Mouse (Mus musculus): Measurements from ENCODE around the gene Rbpms2. TPM values are rescaled to one million over a fixed set of nuclear protein-coding genes. Genes with fewer than 3 reads are reported as not detected.

Gene Rbpms2
- total RNA-seq, 1 experiment, result 44.7 TPM

DNA sequence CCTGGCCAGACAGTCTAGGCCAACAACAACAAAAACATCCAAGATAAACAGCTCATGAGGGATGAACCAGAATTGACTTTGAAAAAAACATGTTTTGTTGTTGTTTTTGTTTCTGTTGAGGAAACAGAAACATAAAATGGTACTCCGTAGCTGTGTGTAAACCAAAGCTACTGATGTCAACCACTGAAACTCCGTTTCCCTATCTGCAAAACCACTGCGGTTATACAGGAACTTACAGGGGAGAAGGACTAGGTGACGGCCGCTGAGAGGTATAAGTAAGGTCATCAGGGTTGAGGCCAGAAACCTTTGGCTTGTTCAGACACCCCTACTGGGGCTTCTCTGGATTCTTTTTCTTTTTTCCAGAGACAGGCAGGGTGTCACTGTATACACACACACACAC, 6.6 kb upstream of the Rbpms2 start:
- no peaks in the 10 kb centered on the region for H3K36me3 ChIP-seq (ENCODE audit: control insufficient read depth, insufficient read depth, low read length, poor library complexity, severe bottlenecking)
- peaks cover 10 to 27% of the 10 kb centered on the region in 2 experiments for H3K4me1 ChIP-seq (ENCODE audit: control insufficient read depth in 2 of 2, insufficient read depth in 2 of 2, low read length in 2 of 2, poor library complexity in 1 of 2)
- DNase-seq (ENCODE audit: low read depth, low spot score), result no peak
- H3K9me3 ChIP-seq (ENCODE audit: control insufficient read depth, insufficient read depth, low read depth, low read length), result no peaks in the 10 kb centered on the region
- H3K9ac ChIP-seq (ENCODE audit: insufficient read depth, low read depth, low read length, poor library complexity, severe bottlenecking), result no peak overlapping the region
- H3K4me3 ChIP-seq (ENCODE audit: insufficient read depth in 1 of 2, low read depth in 1 of 2, low read length in 2 of 2, poor library complexity in 1 of 2, severe bottlenecking in 1 of 2), result no peak overlapping the region
- in situ Hi-C loops (cut with MboI; ENCODE audit: low sequenced_read_pairs in 2 of 2, unreplicated experiment in 2 of 2), result no loop called here
- TF ChIP-seq CHD2 (IDR thresholded peaks at IDR 0.05; ENCODE audit: low read depth, low read length) (no peak), MAFK (IDR thresholded peaks at IDR 0.05; ENCODE audit: insufficient read depth, low read depth, low read length) (no peak), ZNF384 (IDR thresholded peaks at IDR 0.05; ENCODE audit: low read depth, low read length) (no peak), HCFC1 (IDR thresholded peaks at IDR 0.05; ENCODE audit: borderline replicate concordance, insufficient read depth, low read length) (no peak), ZC3H11A (IDR thresholded peaks at IDR 0.05; ENCODE audit: borderline replicate concordance, low read depth, low read length) (no peak)
- no peak overlapping the region for H3K27ac ChIP-seq (ENCODE audit: insufficient read depth, low read depth, low read length, poor library complexity, severe bottlenecking)

DNA sequence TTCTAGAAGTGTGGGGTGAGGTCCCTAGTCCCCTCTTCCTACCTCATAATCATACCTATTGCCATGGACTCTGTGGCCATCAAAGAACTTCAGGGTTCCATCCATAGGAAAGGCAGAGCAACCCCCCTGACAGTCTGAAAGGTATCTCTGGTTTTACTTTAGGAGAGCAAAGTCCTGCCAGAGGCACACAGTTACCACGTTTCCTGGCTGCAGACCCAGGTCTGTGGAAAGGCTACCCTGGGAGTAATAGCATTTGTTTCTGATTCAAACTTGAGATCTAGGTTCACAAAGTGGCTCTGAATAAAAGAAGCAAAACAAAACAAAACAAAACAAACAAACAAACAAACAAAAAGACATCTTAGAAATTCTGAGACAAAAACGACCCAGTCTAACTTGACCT, 5.2 kb upstream of the Rbpms2 start:
- in situ Hi-C loops (cut with MboI; ENCODE audit: low sequenced_read_pairs in 2 of 2, unreplicated experiment in 2 of 2), result no loop called here
- peaks cover 6 to 26% of the 10 kb centered on the region in 2 experiments; a peak in 2 of 4 replicates for H3K4me1 ChIP-seq (ENCODE audit: control insufficient read depth in 2 of 2, insufficient read depth in 2 of 2, low read length in 2 of 2, poor library complexity in 1 of 2)

DNA sequence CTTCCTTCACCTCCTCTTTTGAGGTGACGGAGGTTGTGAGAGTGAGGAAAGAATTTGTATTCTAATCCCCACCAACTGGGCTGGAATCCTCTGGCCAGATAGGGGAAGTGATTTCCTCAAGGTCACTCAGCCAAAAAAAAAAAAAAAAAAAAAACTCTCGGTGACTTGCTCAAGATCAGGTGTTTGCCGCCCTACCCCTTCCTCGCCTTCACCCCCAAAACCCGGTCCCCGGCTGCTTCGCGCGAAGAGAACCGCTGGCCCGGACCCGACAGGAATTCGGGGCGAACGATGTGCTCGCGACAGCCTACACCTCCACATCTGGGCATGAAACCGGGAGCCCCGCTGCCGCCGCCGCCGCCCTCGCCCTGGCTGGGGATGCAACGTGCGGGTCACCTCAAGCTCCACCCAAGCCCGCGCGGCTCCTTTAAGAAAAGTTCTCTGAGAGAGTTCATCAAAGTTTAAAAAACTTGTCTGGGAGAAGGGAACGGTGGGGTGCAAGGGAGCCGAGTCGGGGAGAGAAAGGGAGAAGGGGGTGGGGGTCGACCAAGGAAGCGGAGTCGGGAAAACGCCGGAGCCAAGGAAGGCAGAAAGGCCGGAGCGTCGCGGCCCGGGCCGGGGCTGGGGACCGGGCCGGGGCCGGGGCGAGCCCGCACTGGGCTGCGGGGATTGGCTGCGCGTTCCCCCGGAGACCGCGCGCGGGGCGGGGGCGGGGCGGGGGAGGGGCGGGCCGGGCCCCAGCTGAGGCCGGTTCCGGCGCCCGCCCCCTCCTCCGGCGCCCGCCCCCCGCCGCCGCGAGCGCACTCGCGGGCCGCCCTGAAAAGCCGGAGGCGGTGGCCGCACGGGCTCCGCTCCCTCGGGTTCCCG, 551 bp downstream of the Rbpms2 start:
- peak overlapping the region; percentile 93 to 99 for H3K4me3 ChIP-seq (ENCODE audit: insufficient read depth in 1 of 2, low read depth in 1 of 2, low read length in 2 of 2, poor library complexity in 1 of 2, severe bottlenecking in 1 of 2)
- TF ChIP-seq CHD2 (IDR thresholded peaks at IDR 0.05; ENCODE audit: low read depth, low read length), result no peak
- no peak for TF ChIP-seq ZC3H11A (IDR thresholded peaks at IDR 0.05; ENCODE audit: borderline replicate concordance, low read depth, low read length)
- TF ChIP-seq ZNF384 (IDR thresholded peaks at IDR 0.05; ENCODE audit: low read depth, low read length), result peak; percentile 97
- no peak for TF ChIP-seq MAFK (IDR thresholded peaks at IDR 0.05; ENCODE audit: insufficient read depth, low read depth, low read length)
- no peak for TF ChIP-seq HCFC1 (IDR thresholded peaks at IDR 0.05; ENCODE audit: borderline replicate concordance, insufficient read depth, low read length)
- H3K36me3 ChIP-seq (ENCODE audit: control insufficient read depth, insufficient read depth, low read length, poor library complexity, severe bottlenecking), result no peaks in the 10 kb centered on the region
- H3K9ac ChIP-seq (ENCODE audit: insufficient read depth, low read depth, low read length, poor library complexity, severe bottlenecking), result peak overlapping the region; percentile 97
- peaks cover 7 to 17% of the 10 kb centered on the region in 2 experiments; a peak in 3 of 4 replicates for H3K4me1 ChIP-seq (ENCODE audit: control insufficient read depth in 2 of 2, insufficient read depth in 2 of 2, low read length in 2 of 2, poor library complexity in 1 of 2)
- no peaks in the 10 kb centered on the region for H3K9me3 ChIP-seq (ENCODE audit: control insufficient read depth, insufficient read depth, low read depth, low read length)
- no peak for DNase-seq (ENCODE audit: low read depth, low spot score)
- in situ Hi-C loops (cut with MboI; ENCODE audit: low sequenced_read_pairs in 2 of 2, unreplicated experiment in 2 of 2), result no loop called here
- peak overlapping the region; percentile 97 for H3K27ac ChIP-seq (ENCODE audit: insufficient read depth, low read depth, low read length, poor library complexity, severe bottlenecking)

More for the DNA sequence above, 5.2 kb upstream of the Rbpms2 start:
- Histone ChIP-seq H3K9me3 (ENCODE audit: control insufficient read depth, insufficient read depth, low read depth, low read length) (no peaks in the 10 kb centered on the region), H3K9ac (ENCODE audit: insufficient read depth, low read depth, low read length, poor library complexity, severe bottlenecking) (no peak overlapping the region), H3K4me3 (ENCODE audit: insufficient read depth in 1 of 2, low read depth in 1 of 2, low read length in 2 of 2, poor library complexity in 1 of 2, severe bottlenecking in 1 of 2) (no peak overlapping the region), H3K27ac (ENCODE audit: insufficient read depth, low read depth, low read length, poor library complexity, severe bottlenecking) (no peak overlapping the region), H3K36me3 (ENCODE audit: control insufficient read depth, insufficient read depth, low read length, poor library complexity, severe bottlenecking) (no peaks in the 10 kb centered on the region)
- TF ChIP-seq ZC3H11A (IDR thresholded peaks at IDR 0.05; ENCODE audit: borderline replicate concordance, low read depth, low read length) (no peak), ZNF384 (IDR thresholded peaks at IDR 0.05; ENCODE audit: low read depth, low read length) (no peak), CHD2 (IDR thresholded peaks at IDR 0.05; ENCODE audit: low read depth, low read length) (no peak), MAFK (IDR thresholded peaks at IDR 0.05; ENCODE audit: insufficient read depth, low read depth, low read length) (no peak), HCFC1 (IDR thresholded peaks at IDR 0.05; ENCODE audit: borderline replicate concordance, insufficient read depth, low read length) (no peak)
- no peak for DNase-seq (ENCODE audit: low read depth, low spot score)

DNA sequence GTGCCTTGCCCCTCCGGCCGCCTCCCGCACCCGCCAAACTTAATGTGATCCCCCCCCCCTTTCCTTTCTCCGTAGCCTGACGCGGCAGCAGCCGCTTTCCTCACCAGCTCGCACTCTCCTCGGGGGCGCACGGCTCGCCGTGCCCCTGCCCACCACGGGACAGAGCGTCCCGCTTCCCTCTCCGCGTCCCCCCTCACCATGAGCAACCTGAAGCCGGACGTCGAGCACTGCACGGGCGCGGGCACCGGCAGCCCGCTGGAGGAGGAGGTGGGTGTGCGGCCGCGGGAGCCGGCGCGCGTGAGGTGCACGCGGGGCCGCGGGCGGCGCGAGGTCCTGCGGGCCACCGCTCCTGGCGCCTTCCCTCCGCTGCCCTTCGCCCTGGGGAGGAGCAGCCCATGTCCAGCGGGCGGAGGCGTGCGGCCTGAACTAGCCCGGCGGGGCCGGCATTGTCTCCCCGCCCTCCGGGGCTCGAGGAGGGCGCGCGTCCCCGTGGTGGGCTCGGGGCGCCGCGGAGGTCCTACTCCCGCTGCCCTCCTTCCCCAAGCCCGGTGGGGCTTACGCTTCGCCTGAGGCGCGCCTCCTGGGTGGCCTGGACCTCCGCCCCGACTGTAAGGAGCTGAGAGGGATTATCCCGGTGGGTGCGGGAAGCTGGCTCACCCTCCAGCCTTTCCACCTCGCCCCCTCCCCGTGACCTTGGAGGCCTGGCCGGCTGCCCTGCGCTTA, 1.3 kb downstream of the Rbpms2 start:
- Histone ChIP-seq H3K36me3 (ENCODE audit: control insufficient read depth, insufficient read depth, low read length, poor library complexity, severe bottlenecking) (no peaks in the 10 kb centered on the region), H3K4me1 (ENCODE audit: control insufficient read depth in 2 of 2, insufficient read depth in 2 of 2, low read length in 2 of 2, poor library complexity in 1 of 2) (peaks cover 10 to 14% of the 10 kb centered on the region in 2 experiments; a peak in 3 of 4 replicates), H3K4me3 (ENCODE audit: insufficient read depth in 1 of 2, low read depth in 1 of 2, low read length in 2 of 2, poor library complexity in 1 of 2, severe bottlenecking in 1 of 2) (peak overlapping the region; percentile 93 to 99), H3K9ac (ENCODE audit: insufficient read depth, low read depth, low read length, poor library complexity, severe bottlenecking) (peak overlapping the region; percentile 97), H3K27ac (ENCODE audit: insufficient read depth, low read depth, low read length, poor library complexity, severe bottlenecking) (peak overlapping the region; percentile 93), H3K9me3 (ENCODE audit: control insufficient read depth, insufficient read depth, low read depth, low read length) (no peaks in the 10 kb centered on the region)
- in situ Hi-C loops (cut with MboI; ENCODE audit: low sequenced_read_pairs in 2 of 2, unreplicated experiment in 2 of 2), result no loop called here
- DNase-seq (ENCODE audit: low read depth, low spot score), result no peak
- TF ChIP-seq ZC3H11A (IDR thresholded peaks at IDR 0.05; ENCODE audit: borderline replicate concordance, low read depth, low read length), result no peak
- TF ChIP-seq HCFC1 (IDR thresholded peaks at IDR 0.05; ENCODE audit: borderline replicate concordance, insufficient read depth, low read length), result peak; percentile 50; the same call in 1 of the 2 replicates

Data from ES-E14 (cell line).